Mouse (Mus musculus) duodenum, adult 2 months (tissue): ENCODE data around the gene Gm29582. TPM values are rescaled to one million over a fixed set of nuclear protein-coding genes. Genes with fewer than 3 reads are reported as not detected.

Experiments
- polyA plus RNA-seq: library from polyadenylated mRNA; depleted of rRNA; stranded (reverse); fragments of >200 nt; gene quantifications from 2 replicates; pipeline ENCODE4 v1.2.3, GENCODE M21; 2012; ENCODE audit warnings: low replicate concordance; rRNA removed

Gene Gm29582
- not detected in 2 replicates for polyA plus RNA-seq

GRCm38 (mm10) chrY:30738461-30738860 lies at the start of gene Gm29582:
TSS of gene Gm29582 (minus strand) at chrY:30738561.

